Mouse (Mus musculus): ENCODE results near the gene Elavl1. TPM values are rescaled to one million over a fixed set of nuclear protein-coding genes. Genes with fewer than 3 reads are reported as not detected.

The Elavl1 gene
- total and polyA plus RNA-seq, 3 experiments = 55.8 to 112 (median 76.4) TPM

- no peak overlapping the region for H3K4me3 ChIP-seq (replicated peaks in 1 of 3; ENCODE audit: low read depth in 2 of 3, low read length in 2 of 3, poor library complexity in 1 of 3)
- TF ChIP-seq NRF1 (IDR thresholded peaks at IDR 0.05; ENCODE audit: low read depth, low read length) = no peak
- no peak for TF ChIP-seq POLR2AphosphoS2 (IDR thresholded peaks at IDR 0.05; ENCODE audit: low read depth, low read length)
- no peak for TF ChIP-seq MEF2A (IDR thresholded peaks at IDR 0.05; ENCODE audit: borderline replicate concordance, low read depth, low read length)
- TF ChIP-seq SIN3A (IDR thresholded peaks at IDR 0.05; ENCODE audit: low read length) = no peak
- no peak for TF ChIP-seq ZKSCAN1 (IDR thresholded peaks at IDR 0.05; ENCODE audit: borderline replicate concordance, low read depth, low read length)
- no peak for TF ChIP-seq NELFE (IDR thresholded peaks at IDR 0.05; ENCODE audit: low read depth, low read length)
- TF ChIP-seq ZC3H11A (IDR thresholded peaks at IDR 0.05; ENCODE audit: low read depth, low read length) = no peak
- no peak for TF ChIP-seq MXI1 (IDR thresholded peaks at IDR 0.05; ENCODE audit: low read depth, low read length)
- TF ChIP-seq E2F4 (IDR thresholded peaks at IDR 0.05; ENCODE audit: insufficient replicate concordance, low read depth, low read length) = no peak
- TF ChIP-seq MAFK (IDR thresholded peaks at IDR 0.05; ENCODE audit: insufficient replicate concordance, low read length) = no peak
- dilution Hi-C loops (cut with MboI; ENCODE audit: extremely low pct_ligation_motif_present, extremely low pct_unique_long_range_greater_than_20kb, low sequenced_read_pairs) = no loop called here
- H3K27ac ChIP-seq (ENCODE audit: insufficient read depth, low read depth) = no peak overlapping the region
- H3K9ac ChIP-seq (ENCODE audit: insufficient read depth, low read depth) = no peak overlapping the region
- H3K27me3 ChIP-seq (replicated peaks) = no peaks in the 10 kb centered on the region
- no peaks in the 10 kb centered on the region for H3K9me3 ChIP-seq (replicated peaks; ENCODE audit: low read length)
- H3K4me1 ChIP-seq (ENCODE audit: control insufficient read depth in 1 of 2, insufficient read depth in 2 of 2) = no peaks in the 10 kb centered on the region
- no peak for DNase-seq (ENCODE audit: extremely low read depth)
- in situ Hi-C loops (cut with MboI; ENCODE audit: low pct_ligation_motif_present, low pct_unique_long_range_greater_than_20kb, low sequenced_read_pairs) = no loop called here
- no peaks in the 10 kb centered on the region for H3K79me2 ChIP-seq (replicated peaks; ENCODE audit: control insufficient read depth, extremely low read depth, insufficient read depth, poor library complexity, severe bottlenecking)
- peaks cover 95 to 99% of the 10 kb centered on the region in 2 experiments for H3K36me3 ChIP-seq (replicated peaks in 1 of 2; ENCODE audit: control insufficient read depth in 1 of 2, insufficient read depth in 1 of 2, low read length in 1 of 2)
- no peak overlapping the region for H3K4me2 ChIP-seq (ENCODE audit: insufficient read depth, low read depth, poor library complexity, severe bottlenecking)
Measured at GRCm38 (mm10) chr8:4263105-4263791, 62.0 kb downstream of the Elavl1 start.

GRCm38 (mm10) chr8:4259805-4260170, 65.4 kb downstream of the Elavl1 start:
- Histone ChIP-seq H3K36me3 (replicated peaks in 1 of 2; ENCODE audit: control insufficient read depth in 1 of 2, insufficient read depth in 1 of 2, low read length in 1 of 2) (peaks cover 85 to 99% of the 10 kb centered on the region in 2 experiments), H3K9me3 (replicated peaks; ENCODE audit: low read length) (no peaks in the 10 kb centered on the region), H3K27ac (ENCODE audit: insufficient read depth, low read depth) (no peak overlapping the region), H3K4me1 (ENCODE audit: control insufficient read depth in 1 of 2, insufficient read depth in 2 of 2) (no peaks in the 10 kb centered on the region), H3K9ac (ENCODE audit: insufficient read depth, low read depth) (no peak overlapping the region), H3K4me2 (ENCODE audit: insufficient read depth, low read depth, poor library complexity, severe bottlenecking) (no peak overlapping the region), H3K79me2 (replicated peaks; ENCODE audit: control insufficient read depth, extremely low read depth, insufficient read depth, poor library complexity, severe bottlenecking) (no peaks in the 10 kb centered on the region), H3K27me3 (replicated peaks) (no peaks in the 10 kb centered on the region), H3K4me3 (replicated peaks in 1 of 3; ENCODE audit: low read depth in 2 of 3, low read length in 2 of 3, poor library complexity in 1 of 3) (no peak overlapping the region)
- TF ChIP-seq ZMIZ1 (IDR thresholded peaks at IDR 0.05; ENCODE audit: low read depth, low read length) (no peak), ZNF384 (IDR thresholded peaks at IDR 0.05; ENCODE audit: low read depth, low read length) (no peak), MYC (IDR thresholded peaks at IDR 0.05; ENCODE audit: low read depth, low read length) (no peak), SMC3 (IDR thresholded peaks at IDR 0.05; ENCODE audit: low read depth, low read length) (no peak), MAZ (IDR thresholded peaks at IDR 0.05; ENCODE audit: low read depth, low read length) (no peak), MXI1 (IDR thresholded peaks at IDR 0.05; ENCODE audit: low read depth, low read length) (no peak), CTCF (conservative IDR thresholded peaks at IDR 0.05 in 1 of 2, IDR thresholded peaks at IDR 0.05 in 1 of 2; ENCODE audit: low read depth in 2 of 2, low read length in 2 of 2) (no peak), CHD2 (IDR thresholded peaks at IDR 0.05; ENCODE audit: low read length) (no peak), POLR2A (IDR thresholded peaks at IDR 0.05; ENCODE audit: low read depth, low read length) (no peak), NELFE (IDR thresholded peaks at IDR 0.05; ENCODE audit: low read depth, low read length) (no peak), ELF1 (IDR thresholded peaks at IDR 0.05; ENCODE audit: low read depth, low read length) (no peak), MAX (IDR thresholded peaks at IDR 0.05; ENCODE audit: low read length) (no peak), PAX5 (IDR thresholded peaks at IDR 0.05; ENCODE audit: low read length) (no peak), USF1 (IDR thresholded peaks at IDR 0.05; ENCODE audit: low read depth, low read length) (no peak), TCF12 (IDR thresholded peaks at IDR 0.05; ENCODE audit: low read depth, low read length) (no peak), ZKSCAN1 (IDR thresholded peaks at IDR 0.05; ENCODE audit: borderline replicate concordance, low read depth, low read length) (no peak)
- in situ Hi-C loops (cut with MboI; ENCODE audit: low pct_ligation_motif_present, low pct_unique_long_range_greater_than_20kb, low sequenced_read_pairs) (loop anchor here (10.0 kb wide), 1 partner anchor 55 kb away; no protein-coding TSS in a partner anchor), dilution Hi-C loops (cut with MboI; ENCODE audit: extremely low pct_ligation_motif_present, extremely low pct_unique_long_range_greater_than_20kb, low sequenced_read_pairs) (no loop called here)
- DNase-seq (ENCODE audit: extremely low read depth) = no peak

All from CH12.LX (cell line).